Mouse (Mus musculus): ENCODE measurements around the gene Cct6b.
A peak's percentile ranks its signal among the peaks of the same experiment; 100 is the strongest.
"Not testable (repeated sequence)": the region's sequence is repeated elsewhere in the genome, so short reads cannot be mapped to it uniquely, and the experiment has no call there.

Cct6b gene

GRCm38 (mm10) chr11:82705082-82705481 lies 59.0 kb downstream of the Cct6b start:
- no peak for DNase-seq (ENCODE audit: low spot score in 2 of 2)

- peak in 1 of 2 experiments; percentile 38 for DNase-seq (ENCODE audit: low spot score in 2 of 2)
Observed at GRCm38 (mm10) chr11:82699865-82700410, 64.2 kb downstream of the Cct6b start.

- DNase-seq (ENCODE audit: low spot score in 2 of 2) = no peak
Observed at GRCm38 (mm10) chr11:82695930-82696329, 68.2 kb downstream of the Cct6b start.

GRCm38 (mm10) chr11:82694947-82695346 lies 69.2 kb downstream of the Cct6b start:
- DNase-seq (ENCODE audit: low spot score in 2 of 2) = not testable (repeated sequence)

GRCm38 (mm10) chr11:82692668-82693067 lies 71.5 kb downstream of the Cct6b start:
- no peak for DNase-seq (ENCODE audit: low spot score in 2 of 2)

- no peak for DNase-seq (ENCODE audit: low spot score in 2 of 2)
Observed at GRCm38 (mm10) chr11:82690476-82690875, 73.6 kb downstream of the Cct6b start.

- peak; percentile 18 to 19 for DNase-seq (ENCODE audit: low spot score in 2 of 2)
Observed at GRCm38 (mm10) chr11:82687668-82688067, 76.5 kb downstream of the Cct6b start.

GRCm38 (mm10) chr11:82684676-82685075 lies 79.4 kb downstream of the Cct6b start:
- peak; percentile 69 to 77 for DNase-seq (ENCODE audit: low spot score in 2 of 2)

- peak; percentile 35 to 45 for DNase-seq (ENCODE audit: low spot score in 2 of 2)
Observed at GRCm38 (mm10) chr11:82683765-82684505, 80.2 kb downstream of the Cct6b start.

- DNase-seq (ENCODE audit: low spot score in 2 of 2) = no peak
Observed at GRCm38 (mm10) chr11:82678561-82678960, 85.6 kb downstream of the Cct6b start.

Measured in right cerebral cortex, adult 2 months (tissue).